Mouse (Mus musculus) left cerebral cortex, adult 2 months (tissue): ENCODE results near the gene Commd8. TPM values are rescaled to one million over a fixed set of nuclear protein-coding genes. Genes with fewer than 3 reads are reported as not detected.

ENCODE experiments used
- DNase-seq, 2 experiments: peaks; one replicate each; pipeline ENCODE4 v3.0.0; 2021 to 2022; ENCODE audit warnings: low spot score in 2 of 2, mixed read lengths in 1 of 2; ENCODE audit errors: extremely low spot score in 1 of 2
- H3K27ac ChIP-seq: fragments of 200-600 bp; 2 replicates; pipeline ENCODE4 v1.8.1; 2022
- H3K4me3 ChIP-seq: fragments of 200-600 bp; 2 replicates; pipeline ENCODE4 v1.8.1; 2022
- CTCF ChIP-seq: fragments of 200-600 bp; IDR thresholded peaks from 2 replicates; pipeline ENCODE4 v1.8.1; 2022; ENCODE audit warnings: antibody characterized with exemption, mild to moderate bottlenecking, moderate library complexity
- intact Hi-C: fragments of 180-260 bp; cut with DNase I; formaldehyde crosslinking; loops from one replicate; pipeline ENCODE4 v1.15.1; 2025
- long read RNA-seq, 2 experiments: library from polyadenylated mRNA; stranded (forward); transcript quantifications; one replicate each; pipeline ENCODE4 v2.0.0; 2021; ENCODE audit warnings: borderline mapping rate in 2 of 2
- total RNA-seq, 2 experiments: library from RNA; stranded (reverse); gene quantifications; 2 replicates each; pipeline ENCODE4 v1.2.3; 2021

Gene Commd8
- total RNA-seq, result 10 to 100 TPM; 85.5 to 86.0 TPM
- long read RNA-seq, experiment 1, transcript Commd8-201 (5 exons, 3,895 nt), result major isoform, 25 of 53 reads
- long read RNA-seq, experiment 1, partial matches to known transcripts, result 15 of 53 reads
- long read RNA-seq, experiment 1, other reads (novel, unspliced or antisense), result 12 of 53 reads
- long read RNA-seq, experiment 2, transcript Commd8-201 (5 exons, 3,895 nt), result major isoform, 14 of 30 reads
- long read RNA-seq, experiment 2, partial matches to known transcripts, result 1 of 30 reads
- long read RNA-seq, experiment 2, other reads (novel, unspliced or antisense), result 14 of 30 reads

GRCm38 (mm10) chr5:72167594-72168284 is at the start of gene Commd8:
Commd8 (minus strand) TSS chr5:72168189.
- Histone ChIP-seq H3K27ac (peak within 1 kb of the TSS; percentile 96), H3K4me3 (peak within 1 kb of the TSS; percentile 93)
- intact Hi-C loops, result loop anchor here (10.0 kb wide), 1 partner anchor 387 kb away; the partner anchor contains the start of gene Nfxl1
- no peak for TF ChIP-seq CTCF
- DNase-seq, result peak; percentile 93 to 94

- Histone ChIP-seq H3K27ac (no peak overlapping the region), H3K4me3 (no peak overlapping the region)
- intact Hi-C loops, result no loop called here
- no peak for TF ChIP-seq CTCF
- no peak for DNase-seq
Measured at GRCm38 (mm10) chr5:72211741-72212140, 43.8 kb upstream of the Commd8 start.

- TF ChIP-seq CTCF, result no peak
- no peak overlapping the region for H3K27ac ChIP-seq
- no peak overlapping the region for H3K4me3 ChIP-seq
- intact Hi-C loops, result no loop called here
- DNase-seq, result no peak
Measured at GRCm38 (mm10) chr5:72210812-72211139, 42.8 kb upstream of the Commd8 start.

- intact Hi-C loops, result no loop called here
- H3K4me3 ChIP-seq, result no peak overlapping the region
- H3K27ac ChIP-seq, result no peak overlapping the region
- no peak for DNase-seq
- TF ChIP-seq CTCF, result no peak
Measured at GRCm38 (mm10) chr5:72210123-72210811, 42.3 kb upstream of the Commd8 start.

- Histone ChIP-seq H3K27ac (no peak overlapping the region), H3K4me3 (no peak overlapping the region)
- DNase-seq, result no peak
- TF ChIP-seq CTCF, result no peak
- intact Hi-C loops, result no loop called here
Measured at GRCm38 (mm10) chr5:72208515-72208914, 40.5 kb upstream of the Commd8 start.

GRCm38 (mm10) chr5:72205271-72205670 is 37.3 kb upstream of the Commd8 start:
- Histone ChIP-seq H3K27ac (no peak overlapping the region), H3K4me3 (no peak overlapping the region)
- intact Hi-C loops, result no loop called here
- no peak for DNase-seq
- TF ChIP-seq CTCF, result no peak

GRCm38 (mm10) chr5:72204507-72204906 is 36.5 kb upstream of the Commd8 start:
- no peak for DNase-seq
- Histone ChIP-seq H3K4me3 (no peak overlapping the region), H3K27ac (no peak overlapping the region)
- no peak for TF ChIP-seq CTCF
- intact Hi-C loops, result no loop called here

GRCm38 (mm10) chr5:72203734-72204073 is 35.7 kb upstream of the Commd8 start:
- TF ChIP-seq CTCF, result no peak
- Histone ChIP-seq H3K27ac (peak overlapping the region; percentile 45), H3K4me3 (peak overlapping the region; percentile 55)
- intact Hi-C loops, result no loop called here
- DNase-seq, result no peak

GRCm38 (mm10) chr5:72203028-72203733 is 35.2 kb upstream of the Commd8 start:
- Histone ChIP-seq H3K27ac (peak overlapping the region; percentile 45), H3K4me3 (peak overlapping the region; percentile 55)
- intact Hi-C loops, result no loop called here
- TF ChIP-seq CTCF, result peak; percentile 33; the same call in 1 of the 2 replicates
- DNase-seq, result peak; percentile 84 to 85

- Histone ChIP-seq H3K4me3 (no peak overlapping the region), H3K27ac (no peak overlapping the region)
- intact Hi-C loops, result no loop called here
- no peak for DNase-seq
- TF ChIP-seq CTCF, result no peak
Measured at GRCm38 (mm10) chr5:72202016-72202415, 34.0 kb upstream of the Commd8 start.

- intact Hi-C loops, result no loop called here
- DNase-seq, result no peak
- Histone ChIP-seq H3K27ac (no peak overlapping the region), H3K4me3 (no peak overlapping the region)
- no peak for TF ChIP-seq CTCF
Measured at GRCm38 (mm10) chr5:72201600-72201999, 33.6 kb upstream of the Commd8 start.

- no peak for TF ChIP-seq CTCF
- no peak for DNase-seq
- intact Hi-C loops, result no loop called here
- Histone ChIP-seq H3K4me3 (no peak overlapping the region), H3K27ac (no peak overlapping the region)
Measured at GRCm38 (mm10) chr5:72195442-72195841, 27.5 kb upstream of the Commd8 start.
